Mouse (Mus musculus) liver, embryonic 12.5 days (tissue): ENCODE data around the gene Arid1b. TPM values are rescaled to one million over a fixed set of nuclear protein-coding genes. Genes with fewer than 3 reads are reported as not detected.
A peak's percentile ranks its signal among the peaks of the same experiment; 100 is the strongest.
"Not testable (repeated sequence)": the region's sequence is repeated elsewhere in the genome, so short reads cannot be mapped to it uniquely, and the experiment has no call there.

ENCODE experiments used
- ATAC-seq: fragments of 200-750 bp; cut with Nextera tagmentation; 2 replicates; pipeline ENCODE4 v1.8.0; 2017; ENCODE audit warnings: moderate number of reproducible peaks, mild to moderate bottlenecking, moderate library complexity
- H3K27ac ChIP-seq: fragments of 300-500 bp; sonication (generic); 2 replicates; pipeline ENCODE4 v1.5.1; 2016; ENCODE audit warnings: mild to moderate bottlenecking
- H3K27me3 ChIP-seq: fragments of 300-500 bp; sonication (generic); replicated peaks from 2 replicates; pipeline ENCODE4 v1.6.1; 2016; ENCODE audit warnings: mild to moderate bottlenecking, moderate library complexity
- H3K36me3 ChIP-seq: fragments of 300-500 bp; sonication (generic); 2 replicates; pipeline ENCODE4 v1.6.1; 2016; ENCODE audit warnings: mild to moderate bottlenecking, moderate library complexity
- H3K4me1 ChIP-seq: fragments of 300-500 bp; sonication (generic); 2 replicates; pipeline ENCODE4 v1.6.1; 2016
- H3K4me2 ChIP-seq: fragments of 300-500 bp; sonication (generic); 2 replicates; pipeline ENCODE4 v1.6.1; 2016; ENCODE audit warnings: mild to moderate bottlenecking, moderate library complexity
- H3K4me3 ChIP-seq: fragments of 300-500 bp; sonication (generic); 2 replicates; pipeline ENCODE4 v1.5.1; 2016; ENCODE audit warnings: mild to moderate bottlenecking, moderate library complexity
- H3K9ac ChIP-seq: fragments of 300-500 bp; sonication (generic); 2 replicates; pipeline ENCODE4 v1.6.1; 2016; ENCODE audit warnings: mild to moderate bottlenecking, moderate library complexity
- H3K9me3 ChIP-seq: fragments of 300-500 bp; sonication (generic); replicated peaks from 2 replicates; pipeline ENCODE4 v1.6.1; 2016; ENCODE audit warnings: mild to moderate bottlenecking, moderate library complexity
- WGBS: fragments of 180-500 bp; shearing (Covaris S2); methylation state at CpG from one replicate; pipeline ENCODE4 v1.1.7; 2016; ENCODE audit not compliant: insufficient replicate concordance; 5-methylcytosine and 5-hydroxymethylcytosine counted together
- polyA plus RNA-seq: library from polyadenylated mRNA; unstranded; fragments of >200 nt; fragmentation: Nextera tagmentation; extraction: Ambion mirVana; gene quantifications from 2 replicates; pipeline ENCODE4 v1.2.1, GENCODE M21; 2016

The Arid1b gene
- polyA plus RNA-seq, 1 experiment from 2014 or later = 5.5 TPM

- H3K27ac ChIP-seq = peak overlapping the region; percentile 71
- H3K4me1 ChIP-seq = peaks cover 88% of the 10 kb centered on the region
- H3K4me2 ChIP-seq = no peak overlapping the region
- H3K4me3 ChIP-seq = no peak overlapping the region
- H3K9ac ChIP-seq = no peak overlapping the region
- H3K27me3 ChIP-seq = no peaks in the 10 kb centered on the region
- H3K36me3 ChIP-seq = no peaks in the 10 kb centered on the region
- ATAC-seq = no peak
- H3K9me3 ChIP-seq = no peaks in the 10 kb centered on the region
- 80% methylated on average over 8 of the region's 8 CpGs for WGBS
Observed at GRCm38 (mm10) chr17:5109343-5109742, 115.2 kb downstream of the Arid1b start.

- peak overlapping the region; percentile 35 for H3K4me2 ChIP-seq
- H3K9me3 ChIP-seq = no peaks in the 10 kb centered on the region
- H3K4me3 ChIP-seq = no peak overlapping the region
- peaks cover 80% of the 10 kb centered on the region for H3K4me1 ChIP-seq
- peak; percentile 72 for ATAC-seq
- no peaks in the 10 kb centered on the region for H3K27me3 ChIP-seq
- H3K27ac ChIP-seq = peak overlapping the region; percentile 89
- no peaks in the 10 kb centered on the region for H3K36me3 ChIP-seq
- H3K9ac ChIP-seq = peak overlapping the region; percentile 2; the same call in 1 of the 2 replicates
- WGBS = 37% methylated on average over 4 of the region's 4 CpGs
Observed at GRCm38 (mm10) chr17:5110159-5110558, 116.0 kb downstream of the Arid1b start.

- not testable (repeated sequence) for H3K27me3 ChIP-seq, H3K36me3 ChIP-seq, H3K4me3 ChIP-seq, H3K4me2 ChIP-seq, H3K9me3 ChIP-seq, H3K9ac ChIP-seq, ATAC-seq
- Histone ChIP-seq H3K27ac (peak overlapping the region; percentile 89), H3K4me1 (peaks cover 74% of the 10 kb centered on the region)
- WGBS = 87% methylated on average over 5 of the region's 5 CpGs
Observed at GRCm38 (mm10) chr17:5110981-5111380, 116.8 kb downstream of the Arid1b start.

- Histone ChIP-seq H3K36me3 (no peaks in the 10 kb centered on the region), H3K27me3 (no peaks in the 10 kb centered on the region), H3K4me2 (peak overlapping the region; percentile 61), H3K4me1 (peaks cover 68% of the 10 kb centered on the region), H3K27ac (peak overlapping the region; percentile 89), H3K4me3 (peak overlapping the region; percentile 19; the same call in 1 of the 2 replicates), H3K9me3 (no peaks in the 10 kb centered on the region), H3K9ac (peak overlapping the region; percentile 52; the same call in 1 of the 2 replicates)
- peak; percentile 97 for ATAC-seq
- WGBS = 28% methylated on average over 4 of the region's 4 CpGs
Observed at GRCm38 (mm10) chr17:5112116-5112515, 118.0 kb downstream of the Arid1b start.

- peaks cover 48% of the 10 kb centered on the region for H3K4me1 ChIP-seq
- WGBS = 86% methylated on average over 6 of the region's 6 CpGs
- H3K9ac ChIP-seq = no peak overlapping the region
- H3K36me3 ChIP-seq = no peaks in the 10 kb centered on the region
- H3K27ac ChIP-seq = peak overlapping the region; percentile 16; the same call in 1 of the 2 replicates
- no peak for ATAC-seq
- no peak overlapping the region for H3K4me2 ChIP-seq
- no peak overlapping the region for H3K4me3 ChIP-seq
- no peaks in the 10 kb centered on the region for H3K27me3 ChIP-seq
- no peaks in the 10 kb centered on the region for H3K9me3 ChIP-seq
Observed at GRCm38 (mm10) chr17:5115952-5116351, 121.8 kb downstream of the Arid1b start.

- H3K4me2 ChIP-seq = no peak overlapping the region
- no peaks in the 10 kb centered on the region for H3K27me3 ChIP-seq
- no peaks in the 10 kb centered on the region for H3K9me3 ChIP-seq
- 67% methylated on average over 2 of the region's 2 CpGs for WGBS
- H3K4me3 ChIP-seq = no peak overlapping the region
- H3K9ac ChIP-seq = no peak overlapping the region
- H3K27ac ChIP-seq = peak overlapping the region; percentile 12; the same call in 1 of the 2 replicates
- no peaks in the 10 kb centered on the region for H3K36me3 ChIP-seq
- H3K4me1 ChIP-seq = peaks cover 48% of the 10 kb centered on the region
- ATAC-seq = no peak
Observed at GRCm38 (mm10) chr17:5116990-5117389, 122.9 kb downstream of the Arid1b start.

- H3K4me2 ChIP-seq = no peak overlapping the region
- no peak overlapping the region for H3K4me3 ChIP-seq
- H3K4me1 ChIP-seq = peaks cover 41% of the 10 kb centered on the region
- H3K9ac ChIP-seq = no peak overlapping the region
- H3K36me3 ChIP-seq = no peaks in the 10 kb centered on the region
- H3K27ac ChIP-seq = no peak overlapping the region
- WGBS = 76% methylated on average over 4 of the region's 4 CpGs
- no peak for ATAC-seq
- no peaks in the 10 kb centered on the region for H3K9me3 ChIP-seq
- H3K27me3 ChIP-seq = no peaks in the 10 kb centered on the region
Observed at GRCm38 (mm10) chr17:5118171-5118570, 124.0 kb downstream of the Arid1b start.

- 63% methylated on average over 2 of the region's 2 CpGs for WGBS
- H3K9me3 ChIP-seq = no peaks in the 10 kb centered on the region
Observed at GRCm38 (mm10) chr17:5124643-5125042, 130.5 kb downstream of the Arid1b start.

GRCm38 (mm10) chr17:5125084-5125855, 131.1 kb downstream of the Arid1b start:
- Histone ChIP-seq H3K4me3 (no peak overlapping the region), H3K4me1 (peaks cover 39% of the 10 kb centered on the region), H3K4me2 (no peak overlapping the region), H3K36me3 (peaks cover 8% of the 10 kb centered on the region; the same call in 1 of the 2 replicates), H3K9me3 (no peaks in the 10 kb centered on the region), H3K27me3 (no peaks in the 10 kb centered on the region), H3K9ac (no peak overlapping the region), H3K27ac (no peak overlapping the region)
- ATAC-seq = no peak
- 58% methylated on average over 5 of the region's 5 CpGs for WGBS

More at GRCm38 (mm10) chr17:5124643-5125042, 130.5 kb downstream of the Arid1b start:
- Histone ChIP-seq H3K4me1 (peaks cover 39% of the 10 kb centered on the region), H3K4me3 (no peak overlapping the region), H3K9ac (no peak overlapping the region), H3K36me3 (peaks cover 8% of the 10 kb centered on the region; the same call in 1 of the 2 replicates), H3K27me3 (no peaks in the 10 kb centered on the region), H3K27ac (no peak overlapping the region), H3K4me2 (no peak overlapping the region)
- ATAC-seq = no peak

- ATAC-seq = no peak
- WGBS = 86% methylated on average over 5 of the region's 5 CpGs
Observed at GRCm38 (mm10) chr17:5125856-5126806, 132.0 kb downstream of the Arid1b start.

GRCm38 (mm10) chr17:5129606-5130005, 135.5 kb downstream of the Arid1b start:
- H3K9ac ChIP-seq = no peak overlapping the region
- H3K4me2 ChIP-seq = no peak overlapping the region
- H3K27ac ChIP-seq = no peak overlapping the region
- WGBS = 62% methylated on average over 2 of the region's 2 CpGs
- H3K9me3 ChIP-seq = no peaks in the 10 kb centered on the region
- ATAC-seq = no peak
- H3K27me3 ChIP-seq = no peaks in the 10 kb centered on the region
- peaks cover 17% of the 10 kb centered on the region for H3K4me1 ChIP-seq
- no peak overlapping the region for H3K4me3 ChIP-seq
- peaks cover 15% of the 10 kb centered on the region for H3K36me3 ChIP-seq

More at GRCm38 (mm10) chr17:5125856-5126806, 132.0 kb downstream of the Arid1b start:
- H3K36me3 ChIP-seq = peaks cover 8% of the 10 kb centered on the region; the same call in 1 of the 2 replicates
- H3K4me2 ChIP-seq = no peak overlapping the region
- H3K9me3 ChIP-seq = no peaks in the 10 kb centered on the region
- H3K9ac ChIP-seq = no peak overlapping the region
- peaks cover 35% of the 10 kb centered on the region for H3K4me1 ChIP-seq
- H3K4me3 ChIP-seq = no peak overlapping the region
- no peaks in the 10 kb centered on the region for H3K27me3 ChIP-seq
- H3K27ac ChIP-seq = no peak overlapping the region

- H3K27ac ChIP-seq = no peak overlapping the region
- peaks cover 15% of the 10 kb centered on the region for H3K36me3 ChIP-seq
- no peak for ATAC-seq
- no peak overlapping the region for H3K4me2 ChIP-seq
- no peaks in the 10 kb centered on the region for H3K27me3 ChIP-seq
- WGBS = 82% methylated on average over 4 of the region's 4 CpGs
- no peak overlapping the region for H3K9ac ChIP-seq
- H3K9me3 ChIP-seq = no peaks in the 10 kb centered on the region
- peaks cover 15% of the 10 kb centered on the region for H3K4me1 ChIP-seq
- no peak overlapping the region for H3K4me3 ChIP-seq
Observed at GRCm38 (mm10) chr17:5130116-5130515, 136.0 kb downstream of the Arid1b start.
